Mouse (Mus musculus): ENCODE measurements around the gene Dlg4.
"Not testable (repeated sequence)": the region's sequence is repeated elsewhere in the genome, so short reads cannot be mapped to it uniquely, and the experiment has no call there.

The Dlg4 gene

GRCm38 (mm10) chr11:69997070-69997509, 19.7 kb upstream of the Dlg4 start:
- DNase-seq, result peak; percentile 84

GRCm38 (mm10) chr11:69998567-69999491, 17.9 kb upstream of the Dlg4 start:
- DNase-seq, result peak; percentile 77

GRCm38 (mm10) chr11:69999666-70000065, 17.1 kb upstream of the Dlg4 start:
- no peak for DNase-seq

GRCm38 (mm10) chr11:70000396-70000898, 16.3 kb upstream of the Dlg4 start, which contains the start of gene Dvl2:
Gene Dvl2 (plus strand): TSS chr11:70000595.
- DNase-seq, result peak; percentile 93

- no peak for DNase-seq
Observed at GRCm38 (mm10) chr11:70001159-70001558, 15.6 kb upstream of the Dlg4 start.

GRCm38 (mm10) chr11:70001865-70002264, 14.9 kb upstream of the Dlg4 start:
- DNase-seq, result no peak

GRCm38 (mm10) chr11:70002471-70002870, 14.3 kb upstream of the Dlg4 start:
- no peak for DNase-seq

- DNase-seq, result no peak
Observed at GRCm38 (mm10) chr11:70005521-70005920, 11.2 kb upstream of the Dlg4 start.

- DNase-seq, result no peak
Observed at GRCm38 (mm10) chr11:70010033-70010432, 6.7 kb upstream of the Dlg4 start.

GRCm38 (mm10) chr11:70010548-70010947, 6.2 kb upstream of the Dlg4 start:
- DNase-seq, result no peak

GRCm38 (mm10) chr11:70010961-70011360, 5.8 kb upstream of the Dlg4 start:
- DNase-seq, result no peak

GRCm38 (mm10) chr11:70012931-70013330, 3.8 kb upstream of the Dlg4 start:
- no peak for DNase-seq

GRCm38 (mm10) chr11:70013408-70013807, 3.3 kb upstream of the Dlg4 start:
- no peak for DNase-seq

GRCm38 (mm10) chr11:70014051-70014450, 2.7 kb upstream of the Dlg4 start:
- no peak for DNase-seq

- DNase-seq, result peak; percentile 92
Observed at GRCm38 (mm10) chr11:70014880-70015558, 1.7 kb upstream of the Dlg4 start, which contains the start of gene Acadvl. Gene Acadvl (minus strand): TSS chr11:70015411.

- DNase-seq, result no peak
Observed at GRCm38 (mm10) chr11:70015677-70016076, 1.1 kb upstream of the Dlg4 start.

GRCm38 (mm10) chr11:70016177-70016576, 565 bp upstream of the Dlg4 start:
- not testable (repeated sequence) for DNase-seq

GRCm38 (mm10) chr11:70017199-70017767, 541 bp downstream of the Dlg4 start:
- no peak for DNase-seq

- peak; percentile 81 for DNase-seq
Observed at GRCm38 (mm10) chr11:70018131-70018990, 1.6 kb downstream of the Dlg4 start.

GRCm38 (mm10) chr11:70019495-70020021, 2.8 kb downstream of the Dlg4 start:
- DNase-seq, result peak; percentile 74

- peak; percentile 78 for DNase-seq
Observed at GRCm38 (mm10) chr11:70020022-70020631, 3.4 kb downstream of the Dlg4 start.
